Mouse (Mus musculus): Measurements from ENCODE around the gene Fer1l5. TPM values are rescaled to one million over a fixed set of nuclear protein-coding genes. Genes with fewer than 3 reads are reported as not detected.

The Fer1l5 gene
- total RNA-seq (2021) = not detected
- long read RNA-seq, experiment 1 = 0 reads
- long read RNA-seq, experiment 2 = 0 reads

- H3K27ac ChIP-seq = no peak within 1 kb of the TSS
- no peak within 1 kb of the TSS for H3K4me3 ChIP-seq
- no peak for TF ChIP-seq CTCF (IDR thresholded peaks at IDR 0.05)
- DNase-seq (ENCODE audit: extremely low spot score in 1 of 2, low spot score in 2 of 2) = no peak
- intact Hi-C loops (cut with DNase I) = no loop called here
Observed at GRCm38 (mm10) chr1:36371934-36372845, at the start of gene Fer1l5. TSS of gene Fer1l5 (plus strand) at chr1:36372291.

- TF ChIP-seq CTCF (IDR thresholded peaks at IDR 0.05) = no peak
- H3K27ac ChIP-seq = no peak overlapping the region
- H3K4me3 ChIP-seq = no peak overlapping the region
- no peak for DNase-seq (ENCODE audit: extremely low spot score in 1 of 2, low spot score in 2 of 2)
- intact Hi-C loops (cut with DNase I) = no loop called here
Observed at GRCm38 (mm10) chr1:36323076-36323475, 49.0 kb upstream of the Fer1l5 start.

GRCm38 (mm10) chr1:36323746-36324448 is 48.2 kb upstream of the Fer1l5 start:
- peak; percentile 44 to 47 for DNase-seq (ENCODE audit: extremely low spot score in 1 of 2, low spot score in 2 of 2)
- no peak overlapping the region for H3K27ac ChIP-seq
- peak; percentile 69 for TF ChIP-seq CTCF (IDR thresholded peaks at IDR 0.05)
- no peak overlapping the region for H3K4me3 ChIP-seq
- intact Hi-C loops (cut with DNase I) = loop anchor here (2.0 kb wide), 1 partner anchor 177 kb away; no protein-coding TSS in a partner anchor

- Histone ChIP-seq H3K4me3 (no peak overlapping the region), H3K27ac (no peak overlapping the region)
- DNase-seq (ENCODE audit: extremely low spot score in 1 of 2, low spot score in 2 of 2) = no peak
- TF ChIP-seq CTCF (IDR thresholded peaks at IDR 0.05) = no peak
- intact Hi-C loops (cut with DNase I) = loop anchor here (2.0 kb wide), 1 partner anchor 175 kb away; no protein-coding TSS in a partner anchor
Observed at GRCm38 (mm10) chr1:36325900-36326321, 46.2 kb upstream of the Fer1l5 start.

- intact Hi-C loops (cut with DNase I) = no loop called here
- DNase-seq (ENCODE audit: extremely low spot score in 1 of 2, low spot score in 2 of 2) = no peak
- Histone ChIP-seq H3K27ac (no peak overlapping the region), H3K4me3 (no peak overlapping the region)
- no peak for TF ChIP-seq CTCF (IDR thresholded peaks at IDR 0.05)
Observed at GRCm38 (mm10) chr1:36326815-36327214, 45.3 kb upstream of the Fer1l5 start.

- no peak for TF ChIP-seq CTCF (IDR thresholded peaks at IDR 0.05)
- H3K4me3 ChIP-seq = no peak overlapping the region
- intact Hi-C loops (cut with DNase I) = no loop called here
- H3K27ac ChIP-seq = no peak overlapping the region
- DNase-seq (ENCODE audit: extremely low spot score in 1 of 2, low spot score in 2 of 2) = no peak
Observed at GRCm38 (mm10) chr1:36331743-36332142, 40.3 kb upstream of the Fer1l5 start.

GRCm38 (mm10) chr1:36332955-36333887 is 38.9 kb upstream of the Fer1l5 start:
- Histone ChIP-seq H3K4me3 (no peak overlapping the region), H3K27ac (no peak overlapping the region)
- no peak for DNase-seq (ENCODE audit: extremely low spot score in 1 of 2, low spot score in 2 of 2)
- intact Hi-C loops (cut with DNase I) = no loop called here
- TF ChIP-seq CTCF (IDR thresholded peaks at IDR 0.05) = no peak

GRCm38 (mm10) chr1:36342547-36342946 is 29.5 kb upstream of the Fer1l5 start:
- H3K4me3 ChIP-seq = no peak overlapping the region
- H3K27ac ChIP-seq = no peak overlapping the region
- intact Hi-C loops (cut with DNase I) = no loop called here

GRCm38 (mm10) chr1:36352351-36352750 is 19.7 kb upstream of the Fer1l5 start:
- no peak overlapping the region for H3K4me3 ChIP-seq
- intact Hi-C loops (cut with DNase I) = no loop called here
- DNase-seq (ENCODE audit: extremely low spot score in 1 of 2, low spot score in 2 of 2) = peak; percentile 30 to 47
- H3K27ac ChIP-seq = no peak overlapping the region
- no peak for TF ChIP-seq CTCF (IDR thresholded peaks at IDR 0.05)

More at GRCm38 (mm10) chr1:36342547-36342946, 29.5 kb upstream of the Fer1l5 start:
- DNase-seq (ENCODE audit: extremely low spot score in 1 of 2, low spot score in 2 of 2) = no peak
- no peak for TF ChIP-seq CTCF (IDR thresholded peaks at IDR 0.05)

GRCm38 (mm10) chr1:36356955-36357695 is 15.0 kb upstream of the Fer1l5 start:
- no peak overlapping the region for H3K27ac ChIP-seq
- intact Hi-C loops (cut with DNase I) = no loop called here
- DNase-seq (ENCODE audit: extremely low spot score in 1 of 2, low spot score in 2 of 2) = no peak
- TF ChIP-seq CTCF (IDR thresholded peaks at IDR 0.05) = no peak
- no peak overlapping the region for H3K4me3 ChIP-seq
